Mouse (Mus musculus): ENCODE measurements at regions not wholly inside any gene's neighbourhood (a gene's known extent, or its start where the extent isn't known, plus 50 kb on each side); places are given as distances from the start of the nearest gene placed in this dataset.

- DNase-seq (ENCODE audit: low spot score in 2 of 2): no peak
- intact Hi-C loops (cut with DNase I): no loop called here
Observed at GRCm38 (mm10) chr16:19834128-19834527, 74.1 kb downstream of the B3gnt5 start.

- intact Hi-C loops (cut with DNase I): no loop called here
- no peak for DNase-seq (ENCODE audit: low spot score in 2 of 2)
Observed at GRCm38 (mm10) chr16:19834750-19835149, 74.7 kb downstream of the B3gnt5 start.

- intact Hi-C loops (cut with DNase I): no loop called here
- DNase-seq (ENCODE audit: low spot score in 2 of 2): no peak
Observed at GRCm38 (mm10) chr16:19839831-19840230, 79.8 kb downstream of the B3gnt5 start.

- intact Hi-C loops (cut with DNase I): no loop called here
- no peak for DNase-seq (ENCODE audit: low spot score in 2 of 2)
Observed at GRCm38 (mm10) chr16:19842346-19843025, 82.5 kb downstream of the B3gnt5 start.

GRCm38 (mm10) chr16:19843738-19844137, 83.7 kb downstream of the B3gnt5 start:
- no peak for DNase-seq (ENCODE audit: low spot score in 2 of 2)
- intact Hi-C loops (cut with DNase I): no loop called here

- intact Hi-C loops (cut with DNase I): loop anchor here (5.0 kb wide), 1 partner anchor 121 kb away; no protein-coding TSS in a partner anchor
- DNase-seq (ENCODE audit: low spot score in 2 of 2): no peak
Observed at GRCm38 (mm10) chr16:19848395-19848794, 88.4 kb downstream of the B3gnt5 start.

GRCm38 (mm10) chr16:19865306-19865705, 105.3 kb downstream of the B3gnt5 start:
- DNase-seq (ENCODE audit: low spot score in 2 of 2): no peak
- intact Hi-C loops (cut with DNase I): no loop called here

GRCm38 (mm10) chr16:19865931-19866330, 105.9 kb downstream of the B3gnt5 start:
- intact Hi-C loops (cut with DNase I): no loop called here
- no peak for DNase-seq (ENCODE audit: low spot score in 2 of 2)

- no peak for DNase-seq (ENCODE audit: low spot score in 2 of 2)
- intact Hi-C loops (cut with DNase I): no loop called here
Observed at GRCm38 (mm10) chr16:19869425-19869824, 109.4 kb downstream of the B3gnt5 start.

- intact Hi-C loops (cut with DNase I): no loop called here
- no peak for DNase-seq (ENCODE audit: low spot score in 2 of 2)
Observed at GRCm38 (mm10) chr16:19876861-19877554, 105.8 kb downstream of the Klhl6 start.

GRCm38 (mm10) chr16:19882961-19883360, 99.9 kb downstream of the Klhl6 start:
- peak; percentile 22 to 85 for DNase-seq (ENCODE audit: low spot score in 2 of 2)
- intact Hi-C loops (cut with DNase I): no loop called here

- DNase-seq (ENCODE audit: low spot score in 2 of 2): peak in 1 of 2 experiments; percentile 60
- intact Hi-C loops (cut with DNase I): no loop called here
Observed at GRCm38 (mm10) chr16:19883776-19884513, 98.9 kb downstream of the Klhl6 start.

GRCm38 (mm10) chr16:19884535-19884934, 98.3 kb downstream of the Klhl6 start:
- intact Hi-C loops (cut with DNase I): no loop called here
- no peak for DNase-seq (ENCODE audit: low spot score in 2 of 2)

GRCm38 (mm10) chr16:19886596-19886995, 96.2 kb downstream of the Klhl6 start:
- peak in 1 of 2 experiments; percentile 58 for DNase-seq (ENCODE audit: low spot score in 2 of 2)
- intact Hi-C loops (cut with DNase I): no loop called here

GRCm38 (mm10) chr16:19889576-19889975, 93.3 kb downstream of the Klhl6 start:
- no peak for DNase-seq (ENCODE audit: low spot score in 2 of 2)
- intact Hi-C loops (cut with DNase I): no loop called here

GRCm38 (mm10) chr16:19891441-19891840, 91.4 kb downstream of the Klhl6 start:
- DNase-seq (ENCODE audit: low spot score in 2 of 2): no peak
- intact Hi-C loops (cut with DNase I): no loop called here

- intact Hi-C loops (cut with DNase I): no loop called here
Observed at GRCm38 (mm10) chr16:19894435-19894994, 88.3 kb downstream of the Klhl6 start.

More at GRCm38 (mm10) chr16:19894435-19894994, 88.3 kb downstream of the Klhl6 start:
- DNase-seq (ENCODE audit: low spot score in 2 of 2): no peak

Measured in left cerebral cortex, postnatal 25 days (tissue).